Mouse (Mus musculus): ENCODE data around the gene Ppcs. TPM values are rescaled to one million over a fixed set of nuclear protein-coding genes. Genes with fewer than 3 reads are reported as not detected.

Gene Ppcs
- total RNA-seq, 2 experiments from 2014 or later: 5.7 to 5.8 TPM

- no peak for DNase-seq (ENCODE audit: extremely low spot score in 1 of 2, low spot score in 1 of 2)
Measured at GRCm38 (mm10) chr4:119421191-119421590, 1.0 kb downstream of the Ppcs start.

DNA sequence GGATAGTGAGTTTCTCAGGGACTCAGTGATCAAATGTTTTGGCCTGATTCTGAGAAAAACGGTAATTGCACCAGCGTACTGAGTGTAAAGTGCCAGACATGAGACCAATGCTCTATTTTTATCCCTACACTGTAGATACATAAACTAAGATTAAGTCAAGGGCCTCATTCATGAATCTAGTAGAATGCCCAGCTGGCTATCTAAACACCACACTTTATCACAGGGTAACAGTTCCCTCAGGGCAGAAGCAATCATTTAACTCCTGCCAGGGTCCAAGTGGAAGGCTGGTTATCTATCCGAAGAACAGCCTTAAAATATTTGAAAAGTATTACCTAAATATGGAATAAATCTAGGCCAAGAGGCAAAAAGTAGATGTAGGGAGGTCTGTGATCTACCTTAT is 4.3 kb downstream of the Ppcs start:
- no peak for DNase-seq (ENCODE audit: extremely low spot score in 1 of 2, low spot score in 1 of 2)

DNA sequence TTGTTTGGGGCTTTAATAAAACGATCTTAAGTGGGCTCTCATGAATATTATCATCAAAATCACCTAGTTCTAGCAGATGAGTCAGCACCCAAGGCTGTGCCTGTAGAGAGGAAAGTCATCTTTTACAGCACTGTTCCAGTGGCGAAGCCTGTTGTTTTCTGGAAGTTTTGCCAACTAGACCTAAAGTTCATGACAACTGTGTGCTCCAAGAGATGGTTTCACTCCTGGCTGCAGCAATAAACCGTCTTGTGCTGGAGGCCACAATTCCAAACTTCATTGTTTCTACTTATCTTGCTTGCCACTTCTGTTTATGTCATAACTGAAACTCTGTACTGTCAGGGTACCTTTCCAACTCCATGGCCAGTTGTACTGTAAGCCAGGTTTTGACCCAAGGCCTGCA is 5.0 kb downstream of the Ppcs start:
- DNase-seq (ENCODE audit: extremely low spot score in 1 of 2, low spot score in 1 of 2): no peak

DNA sequence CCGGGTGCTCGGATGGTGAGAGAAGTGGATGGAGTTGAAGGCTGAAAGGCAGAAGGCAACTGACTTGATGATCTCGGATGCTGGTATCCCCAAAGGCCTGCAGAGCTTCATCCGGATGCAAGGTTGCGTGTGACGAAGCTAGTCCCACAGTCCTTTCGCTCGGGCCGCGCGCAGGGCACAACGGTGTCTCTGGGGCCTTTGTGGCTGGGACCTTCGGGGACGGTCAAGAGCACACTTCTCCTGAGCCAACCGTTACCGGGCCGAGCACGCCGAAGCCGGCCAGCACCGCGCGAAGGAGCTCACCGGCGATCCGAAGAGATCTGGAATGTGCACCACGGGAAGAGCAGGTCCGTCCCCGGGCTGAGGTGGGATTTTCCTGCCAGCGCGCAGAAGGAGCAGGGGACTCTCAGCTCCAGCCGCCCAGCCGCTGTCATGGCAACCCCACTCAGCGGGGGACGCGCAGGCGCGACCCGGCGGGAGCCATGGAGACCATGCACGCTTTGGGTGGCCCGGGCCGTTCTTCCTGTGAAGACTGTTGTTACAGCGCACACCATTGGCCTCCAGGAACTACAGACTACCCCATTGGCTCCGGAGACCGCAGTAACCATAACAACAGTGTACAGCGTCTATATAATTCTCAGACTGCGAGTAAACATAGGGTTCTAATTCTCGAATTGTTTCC is 7.0 kb downstream of the Ppcs start, which contains the start of gene Ccdc30:
TSS of gene Ccdc30 (minus strand) at position 450 of the 682 bp plus-strand sequence.
- peak; percentile 84 to 87 for DNase-seq (ENCODE audit: extremely low spot score in 1 of 2, low spot score in 1 of 2)

GRCm38 (mm10) chr4:119412791-119413190 is 9.4 kb downstream of the Ppcs start:
- no peak for DNase-seq (ENCODE audit: extremely low spot score in 1 of 2, low spot score in 1 of 2)

- no peak for DNase-seq (ENCODE audit: extremely low spot score in 1 of 2, low spot score in 1 of 2)
Measured at GRCm38 (mm10) chr4:119411877-119412650, 10.2 kb downstream of the Ppcs start.

DNA sequence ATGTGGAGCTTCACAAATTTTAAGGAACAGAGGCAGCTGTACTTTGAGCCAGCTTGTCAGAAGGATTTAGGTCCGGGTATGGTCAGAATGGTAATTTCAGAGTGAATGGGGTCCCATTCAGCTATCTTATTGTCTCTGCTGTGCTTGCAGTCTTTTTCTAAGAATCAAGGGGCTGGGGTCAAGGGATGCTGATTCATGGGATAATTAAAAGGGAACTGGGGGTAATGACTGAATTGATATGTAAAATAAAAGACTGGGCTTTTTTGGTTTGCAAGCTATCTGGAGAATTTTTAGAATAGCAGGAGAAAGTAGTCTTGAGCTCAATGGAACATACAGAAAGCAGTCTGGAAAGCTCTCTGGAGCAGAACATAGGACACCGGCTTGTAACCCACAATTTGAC is 18.8 kb downstream of the Ppcs start:
- no peak for DNase-seq (ENCODE audit: extremely low spot score in 1 of 2, low spot score in 1 of 2)

DNA sequence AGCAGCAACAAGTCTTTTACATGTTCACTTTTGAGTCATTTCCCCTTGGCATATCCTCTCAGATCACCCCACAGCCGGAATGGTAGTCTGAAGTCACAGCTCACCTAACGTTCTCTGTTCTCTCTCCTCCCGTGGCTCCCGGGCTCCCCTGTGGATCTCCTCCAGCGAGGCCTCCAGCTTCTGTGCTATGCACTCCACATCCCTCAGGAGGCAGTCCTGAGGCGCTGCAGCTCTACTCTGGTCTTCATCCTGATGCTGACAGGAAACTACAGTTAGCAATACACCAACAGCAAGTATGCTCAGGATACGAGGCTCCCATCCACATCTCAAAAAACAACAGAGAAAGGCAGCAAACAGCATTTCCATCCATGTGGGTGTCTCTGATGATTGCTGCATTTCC is 21.3 kb downstream of the Ppcs start:
- DNase-seq (ENCODE audit: extremely low spot score in 1 of 2, low spot score in 1 of 2): no peak

DNA sequence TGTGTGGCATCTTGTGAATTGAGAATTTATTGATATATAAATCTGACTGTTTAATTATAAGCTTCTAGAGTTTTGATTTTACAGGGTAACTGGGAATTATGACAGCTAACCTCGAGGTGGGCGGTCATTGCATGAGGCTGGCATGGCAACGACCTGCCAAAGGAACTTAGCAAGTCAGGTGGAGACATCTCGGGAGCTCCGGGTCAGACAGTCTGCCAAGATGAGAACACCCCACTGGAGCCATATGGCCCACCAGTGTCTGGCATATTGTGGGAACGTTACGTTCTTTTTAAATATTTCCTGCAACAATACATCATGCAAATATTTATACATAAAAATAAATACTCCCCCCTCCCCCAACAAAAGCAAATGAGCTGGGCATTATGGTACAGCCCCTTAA is 23.5 kb downstream of the Ppcs start:
- no peak for DNase-seq (ENCODE audit: extremely low spot score in 1 of 2, low spot score in 1 of 2)

DNA sequence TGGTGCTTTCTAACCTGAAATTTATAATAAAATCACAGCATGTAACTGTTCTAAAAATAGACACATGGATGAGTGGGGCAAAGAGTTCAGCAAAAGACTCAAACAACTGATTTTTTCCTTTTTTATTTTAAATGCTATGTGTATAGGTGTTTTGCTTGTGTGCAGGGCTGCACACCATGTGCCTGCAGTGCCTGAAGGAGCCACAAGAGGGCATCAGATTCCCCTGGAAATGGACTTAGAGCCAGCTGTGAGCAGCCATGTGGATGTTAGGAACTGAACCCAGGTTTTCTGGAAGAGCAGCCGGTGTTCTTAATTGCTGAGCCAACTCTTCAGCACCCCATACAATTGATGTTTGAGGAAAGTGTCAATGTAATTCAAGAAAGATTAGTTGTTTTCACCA is 31.9 kb downstream of the Ppcs start:
- peak in 1 of 2 experiments; percentile 30 for DNase-seq (ENCODE audit: extremely low spot score in 1 of 2, low spot score in 1 of 2)

GRCm38 (mm10) chr4:119389184-119389583 is 33.0 kb downstream of the Ppcs start:
- DNase-seq (ENCODE audit: extremely low spot score in 1 of 2, low spot score in 1 of 2): no peak

DNA sequence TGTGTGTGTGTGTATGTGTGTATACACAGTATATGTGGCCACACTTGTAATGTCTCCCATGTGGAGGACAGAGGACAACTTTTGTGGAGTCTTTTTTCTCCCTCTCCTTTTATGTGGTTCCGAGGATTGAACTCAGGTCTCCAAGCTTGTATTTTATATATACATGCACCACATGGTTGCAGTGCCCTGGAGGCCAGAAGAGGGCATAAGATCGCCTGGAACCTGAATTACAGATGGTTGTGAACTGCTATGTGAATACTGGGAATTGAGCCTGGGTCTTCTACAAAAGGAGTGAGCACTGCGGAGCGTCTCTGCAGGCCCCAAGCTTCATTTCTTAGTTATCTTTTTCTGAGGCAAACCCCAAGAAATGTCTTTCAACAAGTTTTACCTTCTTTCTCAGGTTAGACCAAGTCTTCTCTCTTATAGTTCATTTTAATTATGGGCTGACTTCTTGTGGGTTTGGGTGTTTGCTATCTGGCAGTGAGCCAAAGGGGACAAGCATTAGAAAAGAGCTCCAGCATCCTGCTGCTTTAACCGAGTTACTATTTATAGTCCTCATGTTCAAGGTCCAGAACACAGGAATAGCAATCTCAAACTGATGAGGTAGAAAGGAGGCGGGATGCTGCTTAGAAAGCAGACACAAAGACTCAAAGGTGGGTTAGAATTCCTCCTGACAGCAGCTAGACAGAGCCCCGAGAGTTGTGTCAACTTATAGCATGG is 40.6 kb downstream of the Ppcs start:
- DNase-seq (ENCODE audit: extremely low spot score in 1 of 2, low spot score in 1 of 2): no peak

DNA sequence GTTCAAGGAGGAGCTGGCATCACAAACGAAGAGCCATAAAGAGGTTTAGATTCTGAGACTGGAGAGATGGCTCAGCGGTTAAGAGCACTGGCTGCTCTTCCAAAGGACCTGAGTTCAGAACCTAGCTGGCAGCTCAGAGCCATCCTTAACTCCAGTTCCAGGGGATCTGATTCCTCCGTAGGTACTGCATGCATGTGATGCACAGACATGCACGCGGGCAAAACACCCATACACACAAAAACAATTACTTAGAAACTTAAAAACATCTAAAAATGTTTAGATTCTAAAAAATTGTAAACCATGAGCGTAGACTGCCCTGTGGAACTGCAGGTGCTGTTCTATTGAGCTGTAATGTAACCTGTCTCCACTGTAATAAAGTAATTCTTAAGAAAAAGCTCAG is 52.8 kb downstream of the Ppcs start:
- no peak for DNase-seq (ENCODE audit: extremely low spot score in 1 of 2, low spot score in 1 of 2)

Other genes with a start within 250 kb of the Ppcs start
- gene Zfp691, start 248.2 kb downstream of the Ppcs start, total RNA-seq (2021): 1 to 10 TPM; 6.0 to 8.3 TPM
- gene Ermap, start 232.4 kb downstream of the Ppcs start, total RNA-seq (2021): under 1 TPM; 0.31 to 0.47 TPM
- gene Svbp, start 227.1 kb downstream of the Ppcs start, total RNA-seq (2021): 10 to 100 TPM; 17.3 to 20.1 TPM
- under 1 TPM in 1 of 2 experiments, not detected in 1; 0.34 TPM for gene Tmem269, start 204.2 kb downstream of the Ppcs start, total RNA-seq (2021)
- 10 to 100 TPM; 32.4 to 36.7 TPM for gene AU022252, start 189.7 kb downstream of the Ppcs start, total RNA-seq (2021)
- gene P3h1, start 189.5 kb downstream of the Ppcs start, total RNA-seq (2021): 1 to 10 TPM; 7.5 to 7.7 TPM
- under 1 TPM; 0.32 to 0.33 TPM for gene Cldn19, start 167.0 kb downstream of the Ppcs start, total RNA-seq (2021)
- 100 to 1,000 TPM; 287 to 320 TPM for gene Ybx1, start 127.8 kb downstream of the Ppcs start, total RNA-seq (2021)
- 10 to 100 TPM; 19.1 to 20.2 TPM for gene Ppih, start 101.9 kb downstream of the Ppcs start, total RNA-seq (2021)
- gene Ccdc30, start 6.9 kb downstream of the Ppcs start, total RNA-seq (2021): 10 to 100 TPM; 19.8 to 26.1 TPM
- gene Zmynd12, start 394 bp upstream of the Ppcs start, total RNA-seq (2021): under 1 TPM; 0.49 to 0.61 TPM
- 10 to 100 TPM; 12.5 to 13.7 TPM for gene Rimkla, start 70.2 kb upstream of the Ppcs start, total RNA-seq (2021)
- 10 to 100 TPM; 66.0 to 80.5 TPM for gene Foxj3, start 114.6 kb upstream of the Ppcs start, total RNA-seq (2021)
- gene Frg2f1, start 117.1 kb upstream of the Ppcs start, total RNA-seq (2021): 10 to 100 TPM; 26.2 to 29.1 TPM
- not detected for gene Guca2a, start 215.3 kb upstream of the Ppcs start, total RNA-seq (2021)
- gene Guca2b, start 236.5 kb upstream of the Ppcs start, total RNA-seq (2021): not detected